10 mouse cellular contexts compared by ENCODE assay signal in the genomic region with DNA sequence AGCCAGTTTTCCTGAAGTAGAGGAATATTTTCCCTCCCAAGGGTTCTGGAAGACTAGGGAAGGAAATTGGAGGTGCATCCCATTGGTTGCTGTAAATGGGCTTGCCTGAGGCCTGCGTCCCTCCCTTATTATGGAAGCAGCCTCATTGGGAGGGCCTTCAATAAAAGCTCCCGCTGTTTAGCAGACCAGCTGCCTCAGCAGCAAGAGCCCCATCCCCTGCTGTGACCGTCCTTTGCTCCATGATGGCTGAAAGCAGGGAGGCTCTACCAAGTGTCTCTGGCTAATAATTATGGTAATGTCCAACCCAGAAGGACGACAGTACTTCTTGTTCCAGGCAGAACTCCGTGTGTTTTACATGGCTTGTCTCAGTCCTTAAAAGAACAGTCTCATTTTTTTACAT. TPM values are rescaled to one million over a fixed set of nuclear protein-coding genes. Genes with fewer than 3 reads are reported as not detected.
DNase-seq lines count a peak whose midpoint lies in the region; ATAC-seq lines count a peak whose summit lies in the region.
"Had no signal": no experiment of that assay in that cellular context is flagged by ENCODE, and none has a peak within 500 bp of the region (broad histone marks: within the 10 kb centered on the region; RNA-seq: fewer than 3 reads in every experiment).

No protein-coding gene starts in this region.

- H3K4me1 ChIP-seq in forebrain, embryonic 13.5 days, result peaks cover 10% of the 10 kb centered on the region
- H3K4me1 ChIP-seq: heart, embryonic 10.5 days had no signal

- H3K36me3 ChIP-seq in forebrain, embryonic 13.5 days (ENCODE audit: poor library complexity, severe bottlenecking), result no peaks in the 10 kb centered on the region
- H3K36me3 ChIP-seq: heart, embryonic 10.5 days had no signal

- H3K9me3 ChIP-seq in forebrain, embryonic 13.5 days (replicated peaks), result no peaks in the 10 kb centered on the region
- H3K9me3 ChIP-seq: heart, embryonic 10.5 days had no signal

- H3K9ac ChIP-seq in forebrain, embryonic 13.5 days, result no peak overlapping the region

- WGBS in forebrain, embryonic 13.5 days, result 6% methylated on average over 5 of the region's 5 CpGs

- peak; percentile 73 for ATAC-seq in forebrain, embryonic 13.5 days
- no peak for ATAC-seq in megakaryocyte, adult 5-6 weeks (ENCODE audit: poor library complexity, severe bottlenecking)

- no peak overlapping the region for H3K27ac ChIP-seq in forebrain, embryonic 13.5 days
- H3K27ac ChIP-seq: heart, embryonic 10.5 days; macrophage had no signal

- no peak overlapping the region for H3K4me3 ChIP-seq in forebrain, embryonic 13.5 days
- H3K4me3 ChIP-seq: heart, embryonic 10.5 days had no signal

- H3K4me2 ChIP-seq in forebrain, embryonic 13.5 days, result no peak overlapping the region

- DNase-seq in ES-CJ7 (ENCODE audit: low read depth, low spot score), result peak; percentile 78
- peak; percentile 75 for DNase-seq in cerebellum, adult 11 months
- DNase-seq in kidney, postnatal 25 days, result peak; percentile 23 to 79
- no peak for DNase-seq in adrenal gland, adult 18-20 months (ENCODE audit: low spot score in 2 of 2)
- no peak for DNase-seq in urinary bladder, postnatal 14 days (ENCODE audit: low spot score)
- DNase-seq in heart, adult 18-20 months, result no peak

- H3K27me3 ChIP-seq in forebrain, embryonic 13.5 days, result no peaks in the 10 kb centered on the region

RNA-seq across cellular contexts. Expression of a gene that starts 42.1 kb away (rescaled TPM):
- 52.9 and 55.0 TPM in 2 replicates for polyA plus RNA-seq in forebrain, embryonic 13.5 days (2015; fragmentation: Nextera tagmentation; extraction: Ambion mirVana)
- total RNA-seq in adrenal gland, adult 18-20 months (2021), result 100 to 1,000 TPM; 141 to 182 TPM
- 146 and 153 TPM in 2 replicates for total RNA-seq in megakaryocyte, adult 5-6 weeks (2015)
- total RNA-seq in megakaryocyte, adult 5-6 weeks (2017), result 157 and 197 TPM in 2 replicates
- total RNA-seq in heart, adult 18-20 months (2021), result 10 to 100 TPM; 34.2 to 43.1 TPM

Comparison
In these comparisons a context has a peak if more than half of its experiments do, and no peak if none do; other contexts are left out.
1. DNase-seq: peak in ES-CJ7 (single experiment), cerebellum, adult 11 months (single experiment) and kidney, postnatal 25 days (2 of 2); none in adrenal gland, adult 18-20 months (0 of 2), urinary bladder, postnatal 14 days (single experiment) and heart, adult 18-20 months (0 of 2).